Mouse (Mus musculus) megakaryocyte progenitor cell, adult 5-6 weeks (primary cell): ENCODE results near the gene Cnnm3. TPM values are rescaled to one million over a fixed set of nuclear protein-coding genes. Genes with fewer than 3 reads are reported as not detected.

Experiments used
- ATAC-seq: replicated peaks from 2 replicates; pipeline ENCODE4 v1.8.0; 2016; ENCODE audit warnings: mild to moderate bottlenecking, moderate TSS enrichment, inconsistent platforms; ENCODE audit not compliant: poor library complexity
- total RNA-seq, 2 experiments: library from RNA; stranded (forward) in 1 of 2; stranded (reverse) in 1 of 2; fragments of 157-497, 149-512 nt in 1 of 2; fragments of 200-1000 nt in 1 of 2; gene quantifications; 2 replicates each; pipeline versions ENCODE4 v1.2.3 to v1.2.4; 2015 to 2017

Cnnm3 gene
- total RNA-seq, 2 experiments from 2014 or later = 13.0 TPM

DNA sequence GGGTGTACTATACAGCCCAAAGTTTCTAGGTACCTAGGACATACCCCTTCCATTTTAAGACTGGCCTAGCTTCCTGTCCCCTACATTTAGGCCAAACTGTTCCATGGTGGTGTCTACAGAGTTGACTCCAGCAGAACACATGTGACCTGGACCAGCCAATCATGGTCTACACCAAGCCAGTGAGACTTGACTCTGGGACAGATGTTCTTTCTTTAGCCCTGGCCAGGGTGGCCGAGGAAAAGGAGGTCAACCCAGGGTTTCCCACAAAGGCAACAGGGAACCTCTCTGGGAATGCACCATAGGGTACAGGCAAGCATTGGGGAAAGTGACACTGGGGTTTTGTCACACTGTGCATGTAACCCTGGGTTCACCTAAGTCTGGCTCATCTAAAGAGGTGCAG is 61.0 kb downstream of the Cnnm3 start:
- ATAC-seq = no peak

DNA sequence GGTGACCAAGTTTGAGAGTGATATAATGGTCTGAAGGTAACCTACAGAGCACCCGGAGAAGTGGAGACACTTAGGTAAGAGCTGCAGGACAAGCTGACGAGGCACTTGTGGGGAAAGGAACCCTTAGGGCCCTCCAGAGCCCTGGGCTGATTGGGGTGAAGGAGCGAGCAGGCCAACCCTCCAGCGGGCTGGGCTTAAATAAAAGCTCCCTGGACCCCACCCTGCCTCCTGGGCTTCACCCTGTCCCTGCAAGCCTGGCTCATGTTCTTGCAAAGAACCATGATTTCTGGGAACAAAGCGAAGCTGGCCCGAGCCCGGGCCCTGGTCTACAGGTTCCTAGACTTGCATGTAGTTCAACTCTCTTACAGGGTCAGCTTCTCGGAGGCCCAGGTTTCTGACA is 61.9 kb downstream of the Cnnm3 start:
- no peak for ATAC-seq

DNA sequence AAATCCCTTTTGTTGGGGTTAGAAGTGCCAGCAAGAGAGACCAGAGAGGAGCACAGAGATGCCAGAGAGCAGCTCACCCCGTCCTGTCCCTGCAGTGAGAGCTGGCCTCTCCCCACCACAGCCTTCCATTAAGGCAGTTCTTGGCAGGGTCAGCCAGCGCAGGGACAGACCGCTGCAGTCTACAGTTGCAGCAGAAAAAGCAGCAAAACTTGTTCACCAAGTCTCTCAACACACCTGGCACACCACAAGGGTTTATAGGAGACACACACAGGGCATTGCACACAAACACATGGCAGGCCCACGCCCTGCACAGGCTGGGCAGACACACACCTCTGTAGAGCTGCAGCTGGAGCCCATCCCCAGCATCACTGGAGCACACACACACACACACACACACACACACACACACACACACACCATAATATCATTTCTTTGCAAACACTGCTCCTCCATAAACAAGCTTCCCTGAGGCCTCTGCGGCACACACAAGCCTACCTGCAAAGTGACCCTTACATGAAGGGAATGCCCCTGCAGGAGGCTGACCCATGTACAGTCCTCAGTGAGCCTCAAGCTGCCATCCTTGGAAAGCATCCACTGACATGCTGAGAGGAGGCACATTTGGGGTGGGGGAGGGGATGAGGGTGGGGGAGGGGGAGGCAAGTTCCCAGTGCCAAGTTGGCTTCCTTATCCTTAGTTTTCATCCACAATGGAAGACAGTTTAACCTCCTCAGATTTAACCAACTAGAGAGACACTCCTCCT is 62.7 kb downstream of the Cnnm3 start:
- ATAC-seq = no peak

DNA sequence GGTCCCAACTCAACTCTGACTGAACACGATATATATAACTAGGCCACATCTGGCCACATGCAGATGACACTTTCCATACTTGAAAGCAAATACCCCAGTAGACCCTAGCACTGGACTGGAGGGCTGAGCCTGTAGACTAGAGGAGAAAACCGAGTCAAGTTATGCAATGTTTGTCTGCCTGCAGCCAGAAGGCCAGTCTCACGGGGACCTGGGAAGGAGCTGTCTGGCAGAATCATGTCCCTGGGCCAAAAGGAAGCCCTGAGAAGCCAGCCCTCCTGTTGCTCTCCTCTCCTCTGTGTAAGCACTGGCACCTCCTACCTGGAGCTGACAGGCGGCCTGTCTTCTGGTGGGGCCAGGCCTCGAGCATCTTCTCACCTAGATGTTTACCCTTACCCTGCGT is 63.7 kb downstream of the Cnnm3 start:
- no peak for ATAC-seq

DNA sequence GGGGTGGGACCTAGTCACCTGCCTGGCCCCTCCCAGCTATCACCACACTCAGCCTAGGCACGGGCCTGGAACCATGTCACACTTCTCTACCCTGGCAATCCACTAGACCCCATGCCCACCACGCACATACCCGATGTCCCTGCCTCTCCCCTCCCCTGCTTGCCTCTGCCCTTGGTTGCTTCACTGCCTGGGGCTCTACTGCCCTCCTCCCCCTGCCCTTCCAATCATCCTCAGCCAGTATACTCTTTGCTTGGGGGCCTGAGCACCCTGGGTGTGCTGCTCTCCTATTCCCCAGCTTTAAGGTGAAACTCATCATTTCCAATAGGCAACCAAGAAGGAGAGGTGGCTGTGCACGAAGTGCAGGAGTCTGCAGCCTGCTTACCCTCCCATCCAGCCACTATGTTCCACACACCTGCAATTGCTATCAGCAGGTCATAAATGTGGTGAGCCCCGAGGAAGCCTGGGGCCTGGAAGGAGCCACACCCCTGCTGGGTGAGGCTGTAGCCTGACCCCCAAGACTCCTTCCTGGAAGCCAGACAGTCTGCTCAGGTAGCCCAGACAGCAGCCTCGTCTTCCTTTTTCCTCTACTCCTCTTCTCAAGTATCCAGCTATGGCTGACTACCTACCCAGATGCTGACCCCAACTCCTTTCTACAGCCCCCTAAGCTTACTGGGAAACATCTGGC is 65.5 kb downstream of the Cnnm3 start:
- no peak for ATAC-seq

Other genes with a start within 250 kb of the Cnnm3 start
- gene Neurl3, start 237.2 kb upstream of the Cnnm3 start, total RNA-seq (2015) = 8.5 and 11.4 TPM in 2 replicates
- gene Neurl3, start 237.2 kb upstream of the Cnnm3 start, total RNA-seq (2017) = 14.4 and 15.9 TPM in 2 replicates
- 13.2 and 13.8 TPM in 2 replicates for gene Arid5a, start 204.1 kb upstream of the Cnnm3 start, total RNA-seq (2015)
- gene Arid5a, start 204.1 kb upstream of the Cnnm3 start, total RNA-seq (2017) = 24.9 and 29.5 TPM in 2 replicates
- 14.0 and 15.1 TPM in 2 replicates for gene Kansl3, start 142.7 kb upstream of the Cnnm3 start, total RNA-seq (2015)
- 31.7 and 46.5 TPM in 2 replicates for gene Kansl3, start 142.7 kb upstream of the Cnnm3 start, total RNA-seq (2017)
- gene Fer1l5, start 139.6 kb upstream of the Cnnm3 start, total RNA-seq (2015) = not detected in 2 replicates
- 0.04 and 0.30 TPM in 2 replicates for gene Fer1l5, start 139.6 kb upstream of the Cnnm3 start, total RNA-seq (2017)
- 17.0 and 23.0 TPM in 2 replicates for gene Lman2l, start 66.6 kb upstream of the Cnnm3 start, total RNA-seq (2015)
- gene Lman2l, start 66.6 kb upstream of the Cnnm3 start, total RNA-seq (2017) = 6.5 and 7.1 TPM in 2 replicates
- 10.0 and 12.1 TPM in 2 replicates for gene Cnnm4, start 40.2 kb upstream of the Cnnm3 start, total RNA-seq (2015)
- gene Cnnm4, start 40.2 kb upstream of the Cnnm3 start, total RNA-seq (2017) = 7.0 and 8.4 TPM in 2 replicates
- 1.3 and 2.5 TPM in 2 replicates for gene Ankrd23, start 25.0 kb downstream of the Cnnm3 start, total RNA-seq (2015)
- 4.8 and 7.4 TPM in 2 replicates for gene Ankrd23, start 25.0 kb downstream of the Cnnm3 start, total RNA-seq (2017)
- gene Gm42417, start 27.6 kb downstream of the Cnnm3 start, total RNA-seq (2015) = 0.62 and 0.83 TPM in 2 replicates
- gene Gm42417, start 27.6 kb downstream of the Cnnm3 start, total RNA-seq (2017) = 3.1 TPM in 1 of 2 replicates, not detected in the other
- 4.6 and 4.9 TPM in 2 replicates for gene Ankrd39, start 35.6 kb downstream of the Cnnm3 start, total RNA-seq (2015)
- gene Ankrd39, start 35.6 kb downstream of the Cnnm3 start, total RNA-seq (2017) = 5.4 and 7.3 TPM in 2 replicates
- 0.42 and 0.66 TPM in 2 replicates for gene Sema4c, start 46.5 kb downstream of the Cnnm3 start, total RNA-seq (2015)
- gene Sema4c, start 46.5 kb downstream of the Cnnm3 start, total RNA-seq (2017) = 0.64 and 1.00 TPM in 2 replicates
- gene Fam178b, start 171.3 kb downstream of the Cnnm3 start, total RNA-seq (2015) = not detected in 2 replicates
- not detected in 2 replicates for gene Fam178b, start 171.3 kb downstream of the Cnnm3 start, total RNA-seq (2017)
- gene Cox5b, start 179.6 kb downstream of the Cnnm3 start, total RNA-seq (2015) = 534 and 624 TPM in 2 replicates
- gene Cox5b, start 179.6 kb downstream of the Cnnm3 start, total RNA-seq (2017) = 550 and 674 TPM in 2 replicates
- gene 4933424G06Rik, start 198.3 kb downstream of the Cnnm3 start, total RNA-seq (2015) = not detected in 2 replicates
- not detected in 2 replicates for gene 4933424G06Rik, start 198.3 kb downstream of the Cnnm3 start, total RNA-seq (2017)
- gene Actr1b, start 202.6 kb downstream of the Cnnm3 start, total RNA-seq (2015) = 21.5 and 22.7 TPM in 2 replicates
- gene Actr1b, start 202.6 kb downstream of the Cnnm3 start, total RNA-seq (2017) = 55.0 TPM in 2 replicates
- gene Zap70, start 249.9 kb downstream of the Cnnm3 start, total RNA-seq (2015) = 0.10 and 0.37 TPM in 2 replicates
- not detected in 2 replicates for gene Zap70, start 249.9 kb downstream of the Cnnm3 start, total RNA-seq (2017)